Mouse (Mus musculus): ENCODE results near the gene Gtf3c6.
A peak's percentile ranks its signal among the peaks of the same experiment; 100 is the strongest.

DNA sequence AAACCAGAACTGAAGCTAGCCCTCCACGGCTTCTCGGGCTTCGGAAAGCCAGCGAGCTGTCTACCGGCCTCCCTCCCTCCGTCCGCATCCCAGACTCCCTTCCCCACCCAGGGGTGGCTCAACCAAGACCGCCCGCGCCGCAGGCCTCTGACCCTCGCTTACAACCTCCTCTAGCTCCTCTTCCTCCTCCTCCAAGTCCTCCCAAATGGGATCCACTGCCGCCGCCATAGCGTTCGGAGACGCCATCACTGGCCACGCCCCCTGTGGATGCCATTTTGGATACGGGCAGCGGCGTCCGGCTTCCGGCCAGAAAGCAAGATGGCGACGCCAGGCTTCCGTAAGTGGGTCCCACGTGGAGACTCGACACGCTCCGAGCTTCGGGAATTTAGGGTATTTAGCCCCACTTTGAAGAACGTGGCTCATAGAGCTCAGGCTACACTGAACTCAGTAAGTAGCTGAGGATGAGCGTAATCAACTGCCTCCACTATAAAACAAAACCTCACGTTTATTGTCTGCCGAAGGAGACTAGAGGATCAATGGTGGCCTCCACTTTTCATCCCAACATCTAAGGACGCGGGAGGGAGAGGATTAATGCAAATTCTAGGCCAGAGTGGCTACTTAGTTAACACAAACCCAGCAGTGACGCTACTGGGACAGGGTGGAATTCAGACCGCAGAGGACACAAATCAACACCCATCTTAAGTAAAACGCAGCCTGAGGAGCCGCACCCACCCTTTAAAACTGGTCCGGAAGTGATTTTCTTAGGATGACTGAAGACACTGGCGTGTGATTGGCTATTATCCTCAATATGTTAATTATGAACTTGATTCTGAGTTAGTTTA is at the start of gene Gtf3c6:
- peak; percentile 94 for TF ChIP-seq POLR2A (IDR thresholded peaks at IDR 0.05; ENCODE audit: control insufficient read depth, low read depth, low read length)
- TF ChIP-seq CTCF (IDR thresholded peaks at IDR 0.05; ENCODE audit: control insufficient read depth, insufficient read depth, insufficient replicate concordance, low read depth, low read length) = no peak
